Mouse (Mus musculus) 416B (cell line): ENCODE data around the gene Unc13d.

Source experiments
- DNase-seq: peaks from one replicate; pipeline ENCODE4 v3.0.0; 2011; ENCODE audit warnings: low read depth

The Unc13d gene

DNA sequence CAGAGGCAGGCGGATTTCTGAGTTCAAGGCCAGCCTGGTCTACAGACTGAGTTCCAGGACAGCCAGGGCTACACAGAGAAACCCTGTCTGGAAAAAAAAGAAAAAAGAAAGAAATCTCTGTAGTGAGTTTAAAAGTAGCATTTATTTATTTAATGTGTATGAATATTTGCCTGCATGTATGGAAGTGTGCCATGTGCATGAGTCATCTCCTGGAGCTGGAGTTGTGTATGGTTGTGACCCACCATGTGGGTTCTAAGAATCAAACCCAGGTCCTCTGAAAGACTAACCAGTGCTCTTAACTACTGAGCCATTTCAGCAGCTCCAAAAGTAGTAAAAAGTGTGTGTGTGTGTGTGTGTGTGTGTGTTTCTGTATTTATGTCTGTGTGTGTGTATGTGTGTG, 34.5 kb downstream of the Unc13d start:
- DNase-seq: peak; percentile 38

- DNase-seq: no peak
These were observed 35.2 kb downstream of the Unc13d start for GRCm38 (mm10) chr11:116042372-116043138.

DNA sequence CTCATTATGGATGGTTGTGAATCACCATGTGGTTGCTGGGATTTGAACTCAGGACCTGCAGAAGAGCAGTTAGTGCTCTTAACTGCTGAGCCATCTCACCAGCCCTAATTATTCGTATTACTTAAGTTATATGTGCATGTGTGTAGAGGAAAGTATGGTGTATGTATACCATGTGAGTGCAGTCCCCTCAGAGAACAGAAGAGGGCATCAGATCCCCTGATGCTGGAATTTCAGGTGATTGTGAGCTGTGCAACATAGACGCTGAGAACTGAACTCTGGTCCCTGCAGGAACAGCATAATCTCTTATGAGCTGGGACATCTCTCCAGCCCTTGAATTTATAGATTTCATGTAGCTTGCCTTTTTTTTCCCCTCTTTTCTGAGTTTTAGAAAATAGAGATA, 35.9 kb downstream of the Unc13d start:
- DNase-seq: no peak

DNA sequence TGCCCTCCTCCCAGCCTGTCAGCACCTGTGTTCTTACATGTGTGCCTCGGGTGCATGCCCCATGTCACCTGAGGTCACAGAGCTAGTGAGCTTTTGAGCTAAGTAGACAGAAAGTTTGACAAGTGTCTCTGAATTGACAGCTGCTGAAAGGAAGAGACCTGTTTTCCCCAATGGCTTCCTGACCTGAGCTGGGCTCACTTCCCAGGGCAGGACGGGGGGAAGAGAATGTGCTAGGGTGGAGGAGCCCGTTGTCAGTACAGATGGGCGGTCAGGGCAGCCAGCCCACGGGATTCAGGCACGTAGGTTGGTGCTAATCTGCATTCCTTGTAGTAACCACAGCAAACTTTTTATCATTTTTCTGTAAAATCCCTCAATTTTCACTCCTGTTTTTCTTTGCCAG, 37.2 kb downstream of the Unc13d start:
- DNase-seq: no peak

DNA sequence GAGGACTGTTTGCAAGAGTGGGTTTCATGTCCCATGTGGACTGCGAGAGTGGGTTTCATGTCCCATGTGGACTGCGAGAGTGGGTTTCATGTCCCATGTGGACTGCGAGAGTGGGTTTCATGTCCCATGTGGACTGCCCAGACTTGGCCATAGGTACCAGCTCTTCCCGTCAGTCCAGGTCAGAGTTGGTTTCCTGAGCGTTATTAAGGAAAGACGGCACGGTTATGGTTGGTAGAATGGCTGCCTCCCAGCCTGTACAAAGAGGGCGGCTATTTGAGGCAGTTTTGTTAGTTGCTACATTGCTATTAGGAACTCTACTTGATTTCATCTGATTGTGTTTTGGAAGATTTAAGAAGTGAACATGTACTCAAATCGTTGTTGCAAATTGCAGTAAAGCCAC, 39.9 kb downstream of the Unc13d start:
- DNase-seq: no peak

DNA sequence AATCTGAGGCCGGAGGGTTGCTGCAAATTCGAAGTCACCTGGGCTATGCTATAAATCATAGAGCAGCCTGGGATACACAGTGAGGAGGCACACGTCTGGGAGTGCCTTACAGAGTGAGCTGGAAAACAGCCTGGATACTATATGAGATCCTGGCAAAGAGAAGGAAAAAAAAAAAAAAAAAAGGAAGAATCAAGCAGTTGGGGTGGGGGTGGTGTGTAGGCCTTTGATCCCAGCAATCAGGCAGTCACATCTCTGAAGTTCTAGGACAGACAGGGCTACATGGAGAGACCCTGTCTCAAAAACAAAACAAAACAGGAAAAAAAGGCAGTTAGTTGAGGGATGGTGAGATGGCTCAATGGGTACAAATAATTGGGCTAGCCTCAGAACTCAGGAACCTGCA, 41.1 kb downstream of the Unc13d start:
- no peak for DNase-seq

DNA sequence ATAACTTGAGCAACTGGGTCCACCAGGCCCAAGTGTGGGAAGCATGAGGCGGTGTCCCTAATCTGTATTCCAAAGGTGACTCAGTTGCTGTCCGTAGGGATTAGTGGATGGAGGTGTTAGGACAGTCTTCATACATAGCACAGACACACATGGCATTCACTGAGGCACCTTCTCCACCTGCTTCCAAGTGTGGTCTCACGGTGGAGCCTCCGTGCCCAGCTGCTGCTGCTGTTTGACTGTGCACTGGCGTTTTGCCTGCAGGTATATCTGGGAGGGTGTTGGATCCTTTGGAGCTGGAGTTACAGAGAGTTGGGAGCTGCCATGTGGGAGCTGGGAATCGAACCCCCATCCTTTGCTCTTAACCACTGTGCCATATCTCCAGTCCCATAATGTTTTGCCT, 43.2 kb downstream of the Unc13d start:
- no peak for DNase-seq

GRCm38 (mm10) chr11:116030898-116031845, 46.6 kb downstream of the Unc13d start:
- DNase-seq: peak; percentile 78

- DNase-seq: peak; percentile 99
These were observed 47.5 kb downstream of the Unc13d start, which contains the start of gene Unk for GRCm38 (mm10) chr11:116030088-116030897. Gene Unk, plus strand, starts transcription at chr11:116030322.

DNA sequence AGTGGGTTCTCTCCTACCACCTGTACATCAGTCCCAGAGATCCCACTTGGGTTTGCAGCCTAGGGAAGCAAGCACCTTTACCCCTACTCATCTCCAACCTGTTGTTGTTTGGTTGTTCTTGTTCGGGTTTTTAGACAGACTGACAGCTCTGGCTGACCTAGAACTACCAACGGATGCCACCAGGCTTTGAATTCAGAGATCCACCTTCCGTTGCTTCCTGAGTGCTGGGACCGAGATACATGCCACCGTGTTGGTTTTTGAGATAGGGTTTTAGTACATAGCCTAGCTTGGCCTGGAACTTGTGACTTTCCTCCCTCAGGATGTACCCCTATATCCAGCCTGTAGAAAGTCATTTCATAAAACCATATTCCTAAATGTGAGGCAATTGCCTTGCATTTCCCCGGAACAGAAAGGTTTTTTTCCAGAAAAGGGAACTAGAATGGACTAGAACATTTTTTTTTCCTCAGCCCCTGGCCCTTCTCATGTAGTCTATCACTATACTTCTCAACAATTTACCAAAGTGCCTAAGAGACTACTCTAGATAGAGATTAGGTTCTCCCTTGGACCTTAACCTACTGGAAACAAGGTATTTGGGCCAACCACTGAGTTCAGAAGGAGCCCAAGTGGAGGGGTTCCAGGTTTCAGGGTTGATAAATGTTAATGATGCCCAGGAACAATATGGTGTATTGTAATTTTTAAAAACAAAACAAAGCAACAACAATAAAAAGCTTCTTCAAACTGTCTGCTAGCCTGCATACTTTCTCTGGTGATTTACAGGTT, 48.5 kb downstream of the Unc13d start:
- DNase-seq: no peak

DNA sequence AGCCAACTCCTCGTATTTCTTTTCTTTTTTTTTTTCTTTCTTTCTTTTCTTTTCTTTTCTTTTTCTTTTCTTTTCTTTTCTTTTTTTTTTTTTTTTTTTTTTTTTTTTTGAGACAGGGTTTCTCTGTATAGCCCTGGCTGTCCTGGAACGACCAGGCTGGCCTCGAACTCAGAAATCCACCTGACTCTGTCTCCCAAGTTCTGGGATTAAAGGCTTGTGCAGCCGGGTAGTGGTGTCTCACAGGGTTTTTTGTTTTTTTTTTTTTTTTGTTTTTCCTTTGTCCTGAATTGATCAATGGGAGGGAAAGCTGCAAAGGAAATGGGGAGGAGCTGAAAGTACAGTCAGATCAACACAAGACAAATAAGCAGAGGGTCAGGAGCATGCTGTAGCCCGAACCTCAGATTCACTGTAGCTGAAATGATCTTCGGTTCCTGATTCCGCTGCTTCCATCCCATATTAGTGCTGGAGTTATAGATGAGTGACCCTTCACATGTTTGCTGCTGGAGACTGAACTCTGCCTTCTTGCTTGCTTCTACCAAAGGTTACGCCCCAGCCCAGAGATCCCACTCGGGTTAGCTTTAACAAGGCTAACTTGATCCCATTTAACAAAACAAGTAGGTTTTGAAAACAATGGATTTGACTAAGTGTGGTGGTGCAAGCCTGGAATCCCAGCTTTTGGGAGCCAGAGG, 49.4 kb downstream of the Unc13d start:
- DNase-seq: no peak

DNA sequence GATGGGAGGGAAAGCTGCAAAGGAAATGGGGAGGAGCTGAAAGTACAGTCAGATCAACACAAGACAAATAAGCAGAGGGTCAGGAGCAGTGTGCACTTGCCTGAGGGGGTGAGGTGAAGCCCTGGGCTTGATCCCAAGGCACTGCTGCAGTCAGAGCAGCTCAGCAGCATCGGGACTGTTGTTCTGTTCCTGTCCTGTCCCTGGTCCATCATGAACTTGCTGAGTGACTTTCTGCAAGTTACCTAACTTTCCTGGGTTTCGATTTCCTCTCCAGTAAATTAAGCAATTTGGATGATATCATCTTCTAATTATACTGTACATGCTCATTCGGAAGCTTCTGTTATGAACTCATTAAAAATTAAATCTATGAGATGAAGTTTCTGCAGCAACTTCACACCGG, 50.0 kb downstream of the Unc13d start, which contains the start of gene H3f3b:
Gene H3f3b, minus strand, starts transcription at position 207 of the 400 bp plus-strand sequence.
- peak; percentile 81 for DNase-seq

- DNase-seq: no peak
These were observed 52.5 kb downstream of the Unc13d start for GRCm38 (mm10) chr11:116025056-116025845.

- peak; percentile 100 for DNase-seq
These were observed 53.4 kb downstream of the Unc13d start for GRCm38 (mm10) chr11:116024356-116024808.

GRCm38 (mm10) chr11:116023771-116024355, 53.9 kb downstream of the Unc13d start:
- DNase-seq: no peak

GRCm38 (mm10) chr11:116023074-116023770, 54.5 kb downstream of the Unc13d start:
- DNase-seq: peak; percentile 53

GRCm38 (mm10) chr11:116022256-116022780, 55.4 kb downstream of the Unc13d start:
- peak; percentile 43 for DNase-seq
